Mouse (Mus musculus) testis, adult 2 months (tissue): ENCODE measurements around the gene Rdh11.

Experiments
- CTCF ChIP-seq: fragments of 200-500 bp; IDR thresholded peaks from 2 replicates; pipeline ENCODE4 v1.5.1; 2012; ENCODE audit warnings: low read depth, mild to moderate bottlenecking, inconsistent platforms, low read length, moderate library complexity; ENCODE audit not compliant: control insufficient read depth, insufficient read depth, insufficient replicate concordance
- POLR2A ChIP-seq: fragments of 200-500 bp; IDR thresholded peaks from 2 replicates; pipeline ENCODE4 v1.6.1; 2012; ENCODE audit warnings: low read depth, mild to moderate bottlenecking, inconsistent platforms, low read length, moderate library complexity; ENCODE audit not compliant: control insufficient read depth

GRCm38 (mm10) chr12:79162876-79163275 lies 29.2 kb downstream of the Rdh11 start:
- TF ChIP-seq CTCF = no peak
- TF ChIP-seq POLR2A = no peak
